Mouse (Mus musculus): ENCODE measurements around the gene Diexf. TPM values are rescaled to one million over a fixed set of nuclear protein-coding genes. Genes with fewer than 3 reads are reported as not detected.

The Diexf gene
- polyA plus RNA-seq, 1 experiment from 2014 or later = 2.1 TPM

DNA sequence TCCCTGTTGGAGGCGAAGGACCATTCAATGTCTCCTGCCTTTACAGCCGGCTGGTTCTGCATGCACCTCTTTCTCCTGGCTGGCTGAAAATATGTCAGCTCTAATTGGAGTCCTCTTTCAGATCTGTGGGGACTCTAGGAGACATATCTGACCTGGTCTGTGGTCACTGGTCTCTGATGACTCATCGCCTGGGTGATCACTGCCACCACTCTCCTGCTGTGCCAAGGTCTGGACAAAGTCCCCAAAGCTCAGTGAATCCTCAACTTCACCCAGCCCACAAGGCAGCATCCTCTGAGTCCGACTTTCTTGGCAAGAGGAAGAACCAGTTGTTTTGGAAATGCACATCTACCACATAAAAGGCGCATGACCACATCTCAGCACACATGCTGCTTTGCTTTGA lies 27.5 kb downstream of the Diexf start:
- DNase-seq (ENCODE audit: low spot score) (no peak), ATAC-seq (ENCODE audit: low FRiP score, low TSS enrichment) (no peak)
- no peak overlapping the region for H3K4me2 ChIP-seq (replicated peaks; ENCODE audit: low read depth)
- no peak overlapping the region for H3K9ac ChIP-seq (ENCODE audit: low read length)
- peaks cover 10% of the 10 kb centered on the region for H3K36me3 ChIP-seq (ENCODE audit: control insufficient read depth, insufficient read depth, low read length)
- H3K27me3 ChIP-seq (ENCODE audit: control insufficient read depth, insufficient read depth, low read length) = no peaks in the 10 kb centered on the region
- no peaks in the 10 kb centered on the region for H3K9me3 ChIP-seq (ENCODE audit: control insufficient read depth, low read length)
- 85% methylated on average over 5 of the region's 5 CpGs for WGBS
- H3K4me3 ChIP-seq (ENCODE audit: low read depth, low read length) = no peak overlapping the region
- H3K27ac ChIP-seq (replicated peaks) = no peak overlapping the region
- H3K4me1 ChIP-seq (replicated peaks; ENCODE audit: control insufficient read depth, insufficient read depth) = no peaks in the 10 kb centered on the region
- TF ChIP-seq CTCF (IDR thresholded peaks at IDR 0.05; ENCODE audit: low read depth) = no peak
- no peak for TF ChIP-seq EP300 (optimal IDR thresholded peaks at IDR 0.05)

DNA sequence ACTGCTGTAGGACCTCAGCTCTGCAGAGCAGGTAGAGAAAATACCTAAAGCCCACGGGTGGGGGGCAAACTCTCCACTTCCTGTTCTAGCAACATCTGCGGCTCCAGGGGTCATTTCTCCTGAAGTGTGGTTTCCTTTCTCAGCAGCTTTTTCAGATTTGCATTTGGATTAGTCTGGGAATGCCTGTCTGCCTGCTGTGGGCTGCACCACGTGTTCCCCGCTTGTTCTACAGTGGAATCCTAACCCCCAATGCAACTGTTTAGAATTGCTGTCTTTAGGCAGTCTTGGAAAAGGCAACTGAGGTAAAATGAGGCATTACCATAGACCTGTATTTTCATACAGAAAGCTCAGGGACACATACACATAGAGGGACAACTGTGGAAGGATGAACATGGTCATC lies 28.0 kb downstream of the Diexf start:
- no peaks in the 10 kb centered on the region for H3K4me1 ChIP-seq (replicated peaks; ENCODE audit: control insufficient read depth, insufficient read depth)
- no peak for DNase-seq (ENCODE audit: low spot score)
- WGBS = 43% methylated on average over 4 of the region's 4 CpGs
- H3K27me3 ChIP-seq (ENCODE audit: control insufficient read depth, insufficient read depth, low read length) = no peaks in the 10 kb centered on the region
- H3K27ac ChIP-seq (replicated peaks) = no peak overlapping the region
- H3K9ac ChIP-seq (ENCODE audit: low read length) = no peak overlapping the region
- H3K4me3 ChIP-seq (ENCODE audit: low read depth, low read length) = no peak overlapping the region
- H3K9me3 ChIP-seq (ENCODE audit: control insufficient read depth, low read length) = no peaks in the 10 kb centered on the region
- H3K36me3 ChIP-seq (ENCODE audit: control insufficient read depth, insufficient read depth, low read length) = peaks cover 7% of the 10 kb centered on the region
- H3K4me2 ChIP-seq (replicated peaks; ENCODE audit: low read depth) = no peak overlapping the region
- ATAC-seq (ENCODE audit: low FRiP score, low TSS enrichment) = no peak
- TF ChIP-seq CTCF (IDR thresholded peaks at IDR 0.05; ENCODE audit: low read depth) = no peak

DNA sequence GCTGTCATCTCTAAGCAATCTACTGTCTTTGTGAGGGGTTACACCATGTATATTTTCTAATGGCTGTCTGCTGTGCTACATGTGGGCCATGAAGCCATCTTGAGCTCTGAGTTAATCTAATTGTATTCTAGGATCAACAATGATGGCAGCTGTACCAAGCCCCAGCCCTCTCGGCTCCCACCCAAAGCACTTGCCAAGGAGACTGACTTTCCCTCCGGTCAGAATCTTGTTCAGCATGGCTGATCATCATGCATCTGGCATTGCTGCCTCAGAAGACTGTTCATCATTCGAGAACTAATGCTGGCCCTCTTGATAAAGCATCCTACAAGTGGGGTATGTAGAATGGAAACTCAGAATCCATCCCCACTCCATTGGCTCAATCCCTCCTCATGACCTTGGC lies 31.1 kb downstream of the Diexf start:
- Histone ChIP-seq H3K36me3 (ENCODE audit: control insufficient read depth, insufficient read depth, low read length) (no peaks in the 10 kb centered on the region), H3K9me3 (ENCODE audit: control insufficient read depth, low read length) (no peaks in the 10 kb centered on the region), H3K27ac (replicated peaks) (no peak overlapping the region), H3K9ac (ENCODE audit: low read length) (no peak overlapping the region), H3K27me3 (ENCODE audit: control insufficient read depth, insufficient read depth, low read length) (no peaks in the 10 kb centered on the region), H3K4me3 (ENCODE audit: low read depth, low read length) (no peak overlapping the region), H3K4me1 (replicated peaks; ENCODE audit: control insufficient read depth, insufficient read depth) (no peaks in the 10 kb centered on the region), H3K4me2 (replicated peaks; ENCODE audit: low read depth) (no peak overlapping the region)
- no peak for ATAC-seq (ENCODE audit: low FRiP score, low TSS enrichment)
- WGBS = 79% methylated on average over 3 of the region's 3 CpGs
- no peak for DNase-seq (ENCODE audit: low spot score)
- no peak for TF ChIP-seq EP300 (optimal IDR thresholded peaks at IDR 0.05)
- no peak for TF ChIP-seq CTCF (IDR thresholded peaks at IDR 0.05; ENCODE audit: low read depth)

DNA sequence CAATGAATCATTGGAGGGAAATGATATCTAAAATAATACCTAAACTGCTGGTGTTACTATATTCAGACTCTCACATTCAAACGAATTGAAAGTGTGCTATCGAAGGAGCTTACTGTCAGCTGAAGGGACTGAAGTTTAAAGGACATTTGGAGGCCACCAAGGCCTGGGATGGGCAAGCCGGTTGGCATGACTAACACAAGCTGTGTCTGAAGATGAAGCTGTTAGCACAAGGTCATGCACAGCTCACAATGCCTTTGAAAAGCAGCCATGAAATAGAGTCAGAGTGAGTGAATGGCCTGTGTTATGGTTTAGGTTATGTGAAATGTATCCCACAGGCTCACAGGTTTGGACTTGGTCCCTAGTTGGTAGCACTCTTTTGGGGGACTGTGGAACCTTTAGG lies 36.5 kb downstream of the Diexf start:
- Histone ChIP-seq H3K4me1 (replicated peaks; ENCODE audit: control insufficient read depth, insufficient read depth) (no peaks in the 10 kb centered on the region), H3K9ac (ENCODE audit: low read length) (no peak overlapping the region), H3K4me2 (replicated peaks; ENCODE audit: low read depth) (no peak overlapping the region), H3K27me3 (ENCODE audit: control insufficient read depth, insufficient read depth, low read length) (no peaks in the 10 kb centered on the region), H3K36me3 (ENCODE audit: control insufficient read depth, insufficient read depth, low read length) (no peaks in the 10 kb centered on the region), H3K9me3 (ENCODE audit: control insufficient read depth, low read length) (no peaks in the 10 kb centered on the region), H3K27ac (replicated peaks) (no peak overlapping the region), H3K4me3 (ENCODE audit: low read depth, low read length) (no peak overlapping the region)
- WGBS = 77% methylated on average over 3 of the region's 3 CpGs
- ATAC-seq (ENCODE audit: low FRiP score, low TSS enrichment) (no peak), DNase-seq (ENCODE audit: low spot score) (no peak)
- TF ChIP-seq CTCF (IDR thresholded peaks at IDR 0.05; ENCODE audit: low read depth) (no peak), EP300 (optimal IDR thresholded peaks at IDR 0.05) (no peak)

DNA sequence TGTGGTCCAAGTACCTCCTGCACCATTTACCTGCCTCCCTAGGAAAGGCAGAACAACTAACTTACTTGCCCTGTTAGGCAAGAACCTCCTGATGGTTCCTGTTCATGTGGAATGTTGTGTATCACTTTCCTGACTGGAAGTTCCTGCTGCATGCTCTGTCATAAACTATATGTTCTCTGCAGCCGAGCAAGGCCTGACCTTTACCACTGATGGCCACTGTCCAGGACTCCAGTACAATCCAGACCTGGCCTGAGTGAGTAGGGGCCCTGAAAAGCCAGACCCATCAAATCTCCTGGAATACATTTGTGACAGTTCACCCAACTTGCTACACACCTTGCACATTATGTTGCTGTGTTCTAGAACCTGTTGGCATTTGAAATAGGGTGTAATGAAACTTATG lies 37.3 kb downstream of the Diexf start:
- no peaks in the 10 kb centered on the region for H3K36me3 ChIP-seq (ENCODE audit: control insufficient read depth, insufficient read depth, low read length)
- no peak for ATAC-seq (ENCODE audit: low FRiP score, low TSS enrichment)
- no peak for DNase-seq (ENCODE audit: low spot score)
- H3K4me3 ChIP-seq (ENCODE audit: low read depth, low read length) = no peak overlapping the region
- TF ChIP-seq EP300 (optimal IDR thresholded peaks at IDR 0.05) (no peak), CTCF (IDR thresholded peaks at IDR 0.05; ENCODE audit: low read depth) (no peak)
- no peaks in the 10 kb centered on the region for H3K9me3 ChIP-seq (ENCODE audit: control insufficient read depth, low read length)
- H3K9ac ChIP-seq (ENCODE audit: low read length) = no peak overlapping the region
- 34% methylated on average over 1 of the region's 1 CpGs for WGBS
- H3K4me1 ChIP-seq (replicated peaks; ENCODE audit: control insufficient read depth, insufficient read depth) = no peaks in the 10 kb centered on the region
- no peak overlapping the region for H3K4me2 ChIP-seq (replicated peaks; ENCODE audit: low read depth)
- no peak overlapping the region for H3K27ac ChIP-seq (replicated peaks)
- H3K27me3 ChIP-seq (ENCODE audit: control insufficient read depth, insufficient read depth, low read length) = no peaks in the 10 kb centered on the region

DNA sequence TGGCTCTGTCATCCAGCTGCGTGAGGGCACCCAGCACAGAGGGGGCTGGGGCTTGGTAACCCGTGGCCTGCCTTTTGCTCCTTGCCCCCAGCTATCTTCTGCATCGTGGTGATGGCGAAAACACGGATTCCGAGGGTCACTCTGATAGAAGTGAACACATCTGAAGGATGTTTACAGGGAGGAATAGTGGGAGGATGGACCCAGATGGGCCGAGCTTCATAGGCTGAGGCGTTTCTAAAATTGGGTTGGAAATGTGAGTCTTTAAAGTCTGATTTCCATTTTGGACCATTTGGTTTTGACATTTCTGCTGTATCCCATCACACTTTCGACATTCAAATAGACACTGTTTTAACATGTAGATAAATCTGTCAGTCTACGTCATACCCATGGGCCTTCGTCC lies 39.2 kb downstream of the Diexf start:
- Histone ChIP-seq H3K36me3 (ENCODE audit: control insufficient read depth, insufficient read depth, low read length) (no peaks in the 10 kb centered on the region), H3K9me3 (ENCODE audit: control insufficient read depth, low read length) (no peaks in the 10 kb centered on the region), H3K27me3 (ENCODE audit: control insufficient read depth, insufficient read depth, low read length) (no peaks in the 10 kb centered on the region), H3K27ac (replicated peaks) (no peak overlapping the region), H3K4me2 (replicated peaks; ENCODE audit: low read depth) (no peak overlapping the region), H3K4me1 (replicated peaks; ENCODE audit: control insufficient read depth, insufficient read depth) (no peaks in the 10 kb centered on the region), H3K9ac (ENCODE audit: low read length) (no peak overlapping the region), H3K4me3 (ENCODE audit: low read depth, low read length) (no peak overlapping the region)
- ATAC-seq (ENCODE audit: low FRiP score, low TSS enrichment) (no peak), DNase-seq (ENCODE audit: low spot score) (no peak)
- WGBS = 83% methylated on average over 11 of the region's 11 CpGs
- TF ChIP-seq EP300 (optimal IDR thresholded peaks at IDR 0.05) = no peak
- TF ChIP-seq CTCF (IDR thresholded peaks at IDR 0.05; ENCODE audit: low read depth) = no peak

All from stomach, postnatal 0 days (tissue).